Mouse (Mus musculus) kidney, adult 2 months (tissue): Measurements from ENCODE around the gene Ccdc191.

Experiments used
- CTCF ChIP-seq: fragments of 200-500 bp; conservative IDR thresholded peaks from 2 replicates; pipeline ENCODE4 v1.5.1; 2011; ENCODE audit warnings: low read depth, mild to moderate bottlenecking, control low read depth, low read length, moderate library complexity, mixed read lengths; ENCODE audit not compliant: insufficient read depth, insufficient read length
- POLR2A ChIP-seq: fragments of 200-500 bp; IDR thresholded peaks from one replicate; pipeline ENCODE4 v1.6.1; 2011; ENCODE audit warnings: low read depth, low read length, control low read depth

GRCm38 (mm10) chr16:43918867-43919266 lies 29.3 kb downstream of the Ccdc191 start:
- TF ChIP-seq CTCF (no peak), POLR2A (no peak)
